Mouse (Mus musculus): ENCODE measurements around the gene Dynlt1f.
"Not testable (repeated sequence)": the region's sequence is repeated elsewhere in the genome, so short reads cannot be mapped to it uniquely, and the experiment has no call there.

The Dynlt1f gene

GRCm38 (mm10) chr17:6655567-6656281 lies at the start of gene Dynlt1f:
Dynlt1f (minus strand) TSS chr17:6655900.
- DNase-seq (ENCODE audit: low spot score): peak; percentile 64

- DNase-seq (ENCODE audit: low spot score): not testable (repeated sequence)
Measured at GRCm38 (mm10) chr17:6703381-6704270, 47.9 kb upstream of the Dynlt1f start.

DNA sequence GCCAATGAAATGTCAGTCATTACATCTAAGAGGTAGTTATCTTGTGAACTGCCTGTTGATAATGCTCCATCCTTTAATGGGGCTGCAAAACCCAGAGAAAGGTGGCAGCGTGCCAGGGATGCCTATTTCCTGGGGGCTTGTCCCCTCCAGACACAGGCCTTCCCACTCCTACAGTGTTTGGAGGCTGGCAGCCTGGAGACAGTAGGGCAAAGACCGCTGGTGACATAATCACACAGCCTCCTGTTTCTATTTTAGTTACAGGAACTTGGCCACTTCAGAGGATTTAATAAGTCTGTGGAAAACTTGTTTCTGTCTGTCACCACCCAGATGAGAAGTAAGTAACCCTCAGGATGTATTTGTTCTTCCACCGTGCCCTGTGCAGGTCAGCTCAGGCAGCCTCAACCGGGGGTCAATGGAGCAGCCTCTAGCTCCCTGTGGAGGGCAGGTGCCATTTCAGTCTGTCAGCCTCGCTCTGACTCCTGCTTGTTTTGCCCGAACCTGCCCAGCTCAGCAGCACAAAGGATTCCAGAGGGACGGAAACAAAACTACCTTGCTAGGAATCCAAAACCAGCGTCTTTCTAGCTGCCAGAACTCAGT lies 47.0 kb upstream of the Dynlt1f start:
- not testable (repeated sequence) for DNase-seq (ENCODE audit: low spot score)

GRCm38 (mm10) chr17:6700077-6700476 lies 44.4 kb upstream of the Dynlt1f start:
- DNase-seq (ENCODE audit: low spot score): not testable (repeated sequence)

GRCm38 (mm10) chr17:6699502-6699901 lies 43.8 kb upstream of the Dynlt1f start:
- DNase-seq (ENCODE audit: low spot score): not testable (repeated sequence)

GRCm38 (mm10) chr17:6697224-6697775 lies 41.6 kb upstream of the Dynlt1f start:
- peak; percentile 75 for DNase-seq (ENCODE audit: low spot score)

DNA sequence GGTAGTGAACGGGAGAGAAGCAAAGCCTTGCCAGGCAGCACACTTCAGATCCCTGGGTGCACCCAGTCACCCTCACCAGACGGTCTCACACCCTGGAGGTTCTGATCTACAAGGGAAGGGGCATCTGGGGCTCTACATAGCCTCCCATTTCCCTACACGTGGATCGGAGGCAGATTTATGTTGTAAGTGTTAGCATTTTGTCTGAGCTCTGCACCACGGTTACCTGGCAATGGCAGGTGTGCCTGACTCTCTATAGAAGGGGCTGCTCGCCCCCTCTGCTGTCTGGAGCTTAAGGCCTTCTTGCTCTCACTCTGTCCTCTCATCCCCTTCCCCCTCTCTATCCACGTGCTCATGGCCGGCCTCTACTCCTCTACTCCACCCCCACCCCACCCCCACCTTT lies 40.8 kb upstream of the Dynlt1f start:
- DNase-seq (ENCODE audit: low spot score): not testable (repeated sequence)

- DNase-seq (ENCODE audit: low spot score): not testable (repeated sequence)
Measured at GRCm38 (mm10) chr17:6695712-6696111, 40.0 kb upstream of the Dynlt1f start.

DNA sequence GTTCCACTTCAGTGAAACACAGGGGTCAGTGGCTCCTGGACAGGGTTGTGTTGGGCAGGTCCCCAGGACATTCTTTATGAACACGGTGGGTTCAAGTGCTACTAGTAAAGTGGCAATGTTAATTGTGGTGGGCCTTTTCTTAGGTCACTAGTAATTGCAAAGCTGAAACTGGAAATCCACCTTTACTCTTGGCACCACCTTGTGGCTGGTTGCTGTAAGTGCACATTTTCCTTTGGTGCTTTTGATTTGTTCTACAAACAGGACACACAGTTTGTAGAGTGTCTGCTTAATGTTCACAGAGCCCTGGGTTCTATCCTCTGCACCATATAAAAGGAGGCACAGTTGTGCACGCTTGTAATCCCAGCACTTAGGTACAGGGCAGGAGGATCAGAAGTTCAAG lies 35.9 kb upstream of the Dynlt1f start:
- peak; percentile 91 for DNase-seq (ENCODE audit: low spot score)

GRCm38 (mm10) chr17:6689344-6689743 lies 33.6 kb upstream of the Dynlt1f start:
- not testable (repeated sequence) for DNase-seq (ENCODE audit: low spot score)

DNA sequence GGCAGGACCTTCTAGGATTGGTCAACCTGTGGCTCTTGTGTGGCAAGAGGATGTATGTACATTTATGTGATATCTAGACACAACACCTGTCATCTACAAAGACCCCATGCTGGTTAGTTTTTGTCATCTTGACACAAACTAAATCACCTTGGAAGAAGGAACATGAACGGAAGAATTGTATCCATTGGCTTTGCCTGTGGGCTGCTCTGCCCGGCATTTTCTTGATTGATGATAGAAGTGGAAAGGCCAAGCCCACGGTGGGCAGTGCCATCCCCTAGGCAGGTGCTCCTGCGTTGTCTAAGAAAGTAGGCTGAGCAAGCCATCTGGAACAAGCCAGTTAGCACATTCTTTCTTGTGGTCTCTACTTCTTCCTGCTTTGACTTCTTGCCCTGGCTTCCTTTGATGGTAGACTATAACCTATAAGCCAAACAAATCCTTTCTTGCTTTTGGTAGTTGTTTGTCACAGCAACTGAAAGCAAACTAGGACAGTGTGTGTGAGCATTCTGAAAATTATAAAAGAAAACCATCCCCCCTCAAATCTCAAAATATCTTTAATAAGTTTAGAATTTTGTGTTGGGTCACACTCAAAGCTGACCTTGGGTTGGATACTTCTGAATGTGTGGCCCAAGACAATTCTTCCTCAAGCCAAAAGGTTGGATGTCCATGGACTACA lies 30.7 kb upstream of the Dynlt1f start:
- DNase-seq (ENCODE audit: low spot score): not testable (repeated sequence)

GRCm38 (mm10) chr17:6685288-6685818 lies 29.7 kb upstream of the Dynlt1f start:
- DNase-seq (ENCODE audit: low spot score): not testable (repeated sequence)

DNA sequence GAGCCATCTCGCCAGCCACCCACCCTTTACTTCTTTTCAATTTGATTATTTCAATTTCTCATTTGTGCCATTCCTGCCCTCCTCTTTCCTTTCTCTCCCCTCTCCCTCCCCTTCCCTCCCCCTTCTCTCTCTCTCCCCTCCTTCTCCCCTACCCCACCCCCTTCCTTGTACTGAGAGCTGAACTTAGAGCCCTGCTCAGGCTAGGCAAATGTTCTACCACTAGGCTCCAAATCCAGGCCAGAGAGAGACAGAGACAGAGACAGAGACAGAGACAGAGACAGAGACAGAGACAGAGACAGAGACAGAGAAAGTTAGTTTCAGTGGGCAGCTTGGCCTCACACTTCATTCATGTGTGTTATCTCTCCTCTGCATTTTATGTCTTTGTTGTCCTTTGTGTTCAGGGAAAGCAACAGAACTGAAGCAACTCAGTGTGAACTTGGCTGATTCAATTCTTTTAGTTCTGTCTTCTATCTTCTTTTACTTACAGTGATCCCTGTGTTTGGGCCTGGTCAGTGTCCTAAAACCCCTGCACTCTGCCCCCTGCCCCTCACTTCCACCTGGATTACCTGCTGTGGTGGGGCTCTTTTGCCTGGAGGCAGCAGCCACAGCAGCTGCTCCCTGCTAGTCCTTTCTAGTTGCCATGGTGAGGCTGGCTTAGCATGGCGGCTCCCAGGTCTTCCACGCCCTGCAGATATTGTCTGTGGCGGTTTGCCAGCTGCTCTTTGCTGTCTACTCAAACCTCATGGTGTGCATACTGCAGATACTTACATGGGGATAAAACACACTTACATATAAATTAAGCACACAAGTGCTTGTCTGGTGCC lies 29.0 kb upstream of the Dynlt1f start:
- not testable (repeated sequence) for DNase-seq (ENCODE audit: low spot score)

- not testable (repeated sequence) for DNase-seq (ENCODE audit: low spot score)
Measured at GRCm38 (mm10) chr17:6683702-6684101, 28.0 kb upstream of the Dynlt1f start.

GRCm38 (mm10) chr17:6681721-6682120 lies 26.0 kb upstream of the Dynlt1f start:
- DNase-seq (ENCODE audit: low spot score): not testable (repeated sequence)

DNA sequence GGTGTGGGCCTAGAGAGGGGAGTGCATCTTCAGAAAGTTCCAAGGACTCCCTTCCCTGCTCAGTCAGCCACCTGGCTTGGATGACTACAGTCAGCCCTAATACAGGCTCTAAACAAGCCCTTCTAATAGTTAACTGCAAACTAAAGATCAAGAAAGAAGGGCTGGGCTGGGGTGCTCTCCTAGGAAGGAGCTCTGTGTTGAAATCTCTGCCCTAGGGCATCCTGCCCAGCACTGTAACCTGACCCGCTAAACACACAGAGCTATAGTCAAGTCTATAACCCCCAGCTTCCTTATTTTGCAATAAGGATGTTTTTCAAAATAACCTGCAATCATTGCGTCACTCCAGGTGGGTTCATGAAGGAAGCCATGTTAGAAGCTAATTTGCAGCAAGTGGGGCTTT lies 22.4 kb upstream of the Dynlt1f start:
- DNase-seq (ENCODE audit: low spot score): not testable (repeated sequence)

- DNase-seq (ENCODE audit: low spot score): not testable (repeated sequence)
Measured at GRCm38 (mm10) chr17:6674297-6674696, 18.6 kb upstream of the Dynlt1f start.

DNA sequence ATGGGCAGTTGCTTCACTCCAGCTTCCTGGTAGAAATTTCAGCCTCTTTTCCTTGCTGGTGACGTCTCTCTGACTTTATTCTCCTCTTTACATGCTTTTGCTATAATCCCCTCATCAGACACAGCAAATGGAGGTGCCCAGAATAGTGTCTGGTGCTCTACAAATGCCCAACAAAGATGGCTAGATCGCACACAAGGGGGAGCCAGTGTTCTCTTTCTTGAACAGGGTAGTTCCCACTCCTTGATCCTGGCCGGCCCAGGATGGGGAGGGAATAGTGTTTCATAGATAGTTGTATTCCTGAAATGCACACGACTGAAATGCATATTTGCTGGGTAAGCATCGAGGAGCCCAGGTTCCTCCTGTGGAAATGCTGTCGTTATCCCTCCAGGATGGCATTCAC lies 12.8 kb upstream of the Dynlt1f start:
- not testable (repeated sequence) for DNase-seq (ENCODE audit: low spot score)

DNA sequence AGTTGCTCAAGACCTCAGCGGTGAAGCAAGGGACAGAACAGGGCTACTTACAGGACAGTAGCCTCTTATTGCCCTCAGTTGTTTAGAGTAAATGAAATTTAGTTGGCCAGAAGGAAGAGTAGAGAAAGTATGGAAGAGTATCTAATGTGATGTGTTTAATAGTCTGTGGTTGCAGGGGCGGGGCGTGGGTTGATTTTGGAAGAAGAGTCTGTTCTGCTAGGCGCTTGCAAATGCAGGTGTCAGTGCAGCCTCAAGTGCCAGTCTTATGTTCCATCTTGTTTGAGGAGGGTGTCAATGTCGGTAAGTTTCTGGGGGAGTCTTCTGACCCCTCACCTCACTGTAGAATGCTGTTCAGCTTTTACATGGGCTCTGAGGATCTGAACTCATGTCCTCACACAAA lies 9.7 kb upstream of the Dynlt1f start:
- not testable (repeated sequence) for DNase-seq (ENCODE audit: low spot score)

DNA sequence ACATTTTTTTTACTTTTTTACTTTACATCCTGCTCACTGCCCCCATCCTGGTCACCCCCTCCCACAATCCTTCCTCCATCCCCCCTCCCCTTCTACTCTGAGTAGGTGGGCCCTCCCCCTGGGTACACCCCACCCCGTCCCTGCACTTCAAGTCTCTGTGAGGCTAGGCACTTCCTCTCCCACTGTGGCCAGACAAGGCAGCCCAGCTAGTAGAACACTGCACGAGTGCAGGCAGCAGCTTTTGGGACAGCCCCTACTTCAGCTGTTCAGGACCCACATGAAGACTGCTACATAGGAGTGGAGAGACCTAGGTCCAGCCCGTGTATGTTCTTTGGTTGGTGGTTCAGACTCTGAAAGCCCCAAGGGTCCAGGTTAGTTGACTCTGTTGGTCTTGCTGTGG lies 7.1 kb upstream of the Dynlt1f start:
- DNase-seq (ENCODE audit: low spot score): not testable (repeated sequence)

Data from layer of hippocampus, adult 11-12 months (tissue).